Mouse (Mus musculus): ENCODE data around the gene Slc6a9.

- TF ChIP-seq CTCF (IDR thresholded peaks at IDR 0.05; ENCODE audit: low read depth, low read length) (no peak), TAL1 (conservative IDR thresholded peaks at IDR 0.05; ENCODE audit: low read depth, low read length) (0 out of 2 replicates have a peak, but pooled peaks have one; percentile 2), GATA1 (IDR thresholded peaks at IDR 0.05; ENCODE audit: borderline replicate concordance, low read length) (no peak), POLR2AphosphoS5 (IDR thresholded peaks at IDR 0.05; ENCODE audit: insufficient replicate concordance, low read depth, low read length) (no peak), GATA2 (IDR thresholded peaks at IDR 0.05; ENCODE audit: borderline replicate concordance, low read depth, low read length) (no peak)
Measured at GRCm38 (mm10) chr4:117831499-117831898, 2.8 kb upstream of the Slc6a9 start.
